Mouse (Mus musculus) midbrain, embryonic 14.5 days (tissue): ENCODE results near the gene Aqp3. TPM values are rescaled to one million over a fixed set of nuclear protein-coding genes. Genes with fewer than 3 reads are reported as not detected.
A peak's percentile ranks its signal among the peaks of the same experiment; 100 is the strongest.

Experiments used
- ATAC-seq: fragments of 200-750 bp; cut with Nextera tagmentation; 2 replicates; pipeline ENCODE4 v1.8.0; 2017; ENCODE audit warnings: moderate number of reproducible peaks, moderate library complexity; ENCODE audit not compliant: low FRiP score, low TSS enrichment
- DNase-seq: peaks from one replicate; pipeline ENCODE4 v3.0.0-alpha.2; 2015
- H3K27ac ChIP-seq: fragments of 300-500 bp; sonication (generic); replicated peaks from 2 replicates; pipeline ENCODE4 v1.5.1; 2014; ENCODE audit warnings: mild to moderate bottlenecking, low read depth, low read length, moderate library complexity
- H3K27me3 ChIP-seq: fragments of 300-500 bp; sonication (generic); 2 replicates; pipeline ENCODE4 v1.6.1; 2014; ENCODE audit warnings: low read length, control low read depth, mixed read lengths; ENCODE audit not compliant: control insufficient read depth, insufficient read depth
- H3K36me3 ChIP-seq: fragments of 300-500 bp; sonication (generic); 2 replicates; pipeline ENCODE4 v1.6.1; 2014; ENCODE audit warnings: low read length, control low read depth; ENCODE audit not compliant: control insufficient read depth, insufficient read depth
- H3K4me1 ChIP-seq: fragments of 300-500 bp; sonication (generic); 2 replicates; pipeline ENCODE4 v1.6.1; 2014; ENCODE audit warnings: mild to moderate bottlenecking, antibody characterized with exemption, low read length, control low read depth; ENCODE audit not compliant: control insufficient read depth, insufficient read depth
- H3K4me2 ChIP-seq: fragments of 300-500 bp; sonication (generic); 2 replicates; pipeline ENCODE4 v1.6.1; 2014; ENCODE audit warnings: mild to moderate bottlenecking, low read length, moderate library complexity
- H3K4me3 ChIP-seq: fragments of 300-500 bp; sonication (generic); replicated peaks from 2 replicates; pipeline ENCODE4 v1.5.1; 2014; ENCODE audit warnings: low read depth, low read length
- H3K9ac ChIP-seq: fragments of 300-500 bp; sonication (generic); replicated peaks from 2 replicates; pipeline ENCODE4 v1.6.1; 2014; ENCODE audit warnings: mild to moderate bottlenecking, low read length, moderate library complexity
- H3K9me3 ChIP-seq: fragments of 300-500 bp; sonication (generic); 2 replicates; pipeline ENCODE4 v1.6.1; 2016; ENCODE audit warnings: low read length, control low read depth, mixed read lengths; ENCODE audit not compliant: control insufficient read depth
- WGBS: fragments of 180-500 bp; shearing (Covaris S2); extraction: QIAGEN DNeasy Blood & Tissue Kit; methylation state at CpG from one replicate; pipeline ENCODE4 v1.1.7; 2014; 5-methylcytosine and 5-hydroxymethylcytosine counted together
- polyA plus RNA-seq: library from polyadenylated mRNA; unstranded; fragments of >200 nt; fragmentation: Nextera tagmentation; extraction: Ambion mirVana; gene quantifications from 2 replicates; pipeline ENCODE4 v1.2.1, GENCODE M21; 2014

The Aqp3 gene
- 0.22 TPM in 1 of 2 replicates, not detected in the other for polyA plus RNA-seq

DNA sequence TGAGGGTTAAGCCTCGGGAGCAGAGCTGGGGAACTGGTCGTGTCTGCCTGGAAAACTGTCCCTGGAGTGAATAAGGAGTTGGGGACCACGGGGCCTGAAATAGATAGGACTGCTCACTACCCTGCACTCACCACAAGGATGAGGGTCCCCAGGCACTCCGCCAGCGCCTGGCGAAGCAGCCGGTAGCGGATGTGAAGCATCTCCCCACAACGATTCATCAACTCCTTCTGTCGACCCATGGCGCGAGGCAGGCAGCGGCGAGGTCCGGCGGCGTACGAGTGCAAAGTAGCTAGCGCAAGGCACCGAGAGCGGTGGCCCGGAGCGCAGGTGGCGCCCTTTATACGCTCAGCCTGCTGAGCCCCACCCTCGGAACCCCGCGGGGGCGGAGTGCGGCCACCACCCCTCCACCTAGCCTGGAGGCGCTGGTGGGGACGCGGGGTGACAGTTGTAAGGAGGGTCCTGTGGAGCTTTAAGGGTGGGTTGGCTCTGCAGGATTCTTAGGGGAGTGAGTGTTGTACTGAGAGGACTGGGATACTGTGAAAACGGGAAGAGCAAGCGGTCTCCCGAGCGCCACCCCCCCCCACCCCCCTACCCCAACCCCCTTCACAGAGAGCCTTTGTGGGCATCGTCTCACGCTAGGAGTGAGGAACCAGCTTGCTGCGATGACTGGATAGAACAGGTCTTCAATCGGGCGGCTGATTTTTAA lies at the start of gene Aqp3:
Gene Aqp3, minus strand, starts transcription at position 313 of the 706 bp plus-strand sequence.
- no peaks in the 10 kb centered on the region for H3K36me3 ChIP-seq
- peak within 1 kb of the TSS; percentile 60 for H3K9ac ChIP-seq
- no peaks in the 10 kb centered on the region for H3K9me3 ChIP-seq
- ATAC-seq: peak; percentile 22; the same call in 1 of the 2 replicates
- H3K27ac ChIP-seq: no peak within 1 kb of the TSS
- DNase-seq: peak; percentile 65
- H3K4me2 ChIP-seq: peak within 1 kb of the TSS; percentile 91
- peaks cover 20% of the 10 kb centered on the region for H3K27me3 ChIP-seq
- WGBS: 1% methylated on average over 42 of the region's 42 CpGs
- peak within 1 kb of the TSS; percentile 41 for H3K4me3 ChIP-seq
- H3K4me1 ChIP-seq: peaks cover 8% of the 10 kb centered on the region; the same call in 1 of the 2 replicates

DNA sequence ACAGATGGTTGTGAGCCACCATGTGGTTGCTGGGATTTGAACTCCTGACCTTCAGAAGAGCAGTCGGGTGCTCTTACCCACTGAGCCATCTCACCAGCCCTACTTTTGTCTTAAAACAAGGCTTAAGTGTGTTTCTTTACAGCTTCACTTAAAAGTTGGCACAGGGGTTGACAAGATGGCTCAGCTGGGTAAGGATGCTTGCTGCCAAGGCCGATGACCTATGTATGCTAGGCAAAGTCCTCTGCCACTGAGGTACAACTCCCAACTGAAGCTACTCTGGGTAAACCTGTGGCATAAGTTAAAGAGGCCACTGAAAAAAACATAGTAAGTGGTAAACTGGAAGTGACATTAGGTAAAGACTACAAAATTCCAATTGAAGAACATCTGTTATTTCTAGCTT lies 44.6 kb upstream of the Aqp3 start:
- H3K4me3 ChIP-seq: no peak overlapping the region
- H3K9ac ChIP-seq: no peak overlapping the region
- no peaks in the 10 kb centered on the region for H3K27me3 ChIP-seq
- ATAC-seq (no peak), DNase-seq (no peak)
- no peak overlapping the region for H3K27ac ChIP-seq
- peaks cover 14% of the 10 kb centered on the region for H3K36me3 ChIP-seq
- no peaks in the 10 kb centered on the region; the same call in 1 of the 2 replicates for H3K4me1 ChIP-seq
- WGBS: 82% methylated on average over 2 of the region's 2 CpGs
- no peaks in the 10 kb centered on the region for H3K9me3 ChIP-seq
- H3K4me2 ChIP-seq: no peak overlapping the region

DNA sequence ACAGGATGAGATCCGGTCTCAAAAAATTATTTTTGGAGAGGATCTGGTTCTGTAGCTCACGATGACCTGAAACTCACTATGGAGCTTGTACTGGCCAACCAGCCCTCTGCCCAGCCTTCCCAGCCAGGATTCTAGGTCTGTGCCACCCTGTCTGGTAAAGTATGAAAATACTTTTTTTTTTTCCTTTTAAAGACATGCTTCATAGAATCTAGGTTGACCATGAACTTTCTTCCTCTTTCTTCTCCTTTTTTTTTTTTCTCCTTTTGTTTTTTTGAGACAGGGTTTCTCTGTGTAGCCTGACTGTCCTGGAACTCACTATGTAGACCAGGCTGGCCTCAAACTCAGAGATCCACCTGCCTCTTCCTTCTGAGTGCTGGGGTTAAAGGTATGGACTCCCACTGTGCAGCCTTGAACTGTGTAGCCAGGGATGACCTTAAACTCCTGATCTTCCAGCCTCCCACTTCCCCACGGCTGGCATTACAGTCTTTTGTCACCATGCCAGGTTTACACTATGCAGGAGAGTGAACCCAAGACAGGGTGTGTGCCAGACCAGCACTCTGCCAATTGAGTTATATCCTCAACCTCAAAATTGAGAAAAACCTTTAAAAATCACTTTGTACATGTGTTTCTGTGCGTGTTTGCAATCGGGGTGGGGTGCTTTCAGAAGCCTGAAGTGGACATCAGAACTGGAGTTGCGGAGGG lies 42.3 kb upstream of the Aqp3 start:
- no peaks in the 10 kb centered on the region for H3K27me3 ChIP-seq
- DNase-seq: no peak
- no peaks in the 10 kb centered on the region for H3K9me3 ChIP-seq
- no peak overlapping the region for H3K27ac ChIP-seq
- no peak overlapping the region for H3K4me3 ChIP-seq
- WGBS: 92% methylated on average over 6 of the region's 6 CpGs
- ATAC-seq: no peak
- H3K4me1 ChIP-seq: no peaks in the 10 kb centered on the region; the same call in none of the 2 replicates
- no peak overlapping the region for H3K9ac ChIP-seq
- no peak overlapping the region for H3K4me2 ChIP-seq
- H3K36me3 ChIP-seq: peaks cover 14% of the 10 kb centered on the region

DNA sequence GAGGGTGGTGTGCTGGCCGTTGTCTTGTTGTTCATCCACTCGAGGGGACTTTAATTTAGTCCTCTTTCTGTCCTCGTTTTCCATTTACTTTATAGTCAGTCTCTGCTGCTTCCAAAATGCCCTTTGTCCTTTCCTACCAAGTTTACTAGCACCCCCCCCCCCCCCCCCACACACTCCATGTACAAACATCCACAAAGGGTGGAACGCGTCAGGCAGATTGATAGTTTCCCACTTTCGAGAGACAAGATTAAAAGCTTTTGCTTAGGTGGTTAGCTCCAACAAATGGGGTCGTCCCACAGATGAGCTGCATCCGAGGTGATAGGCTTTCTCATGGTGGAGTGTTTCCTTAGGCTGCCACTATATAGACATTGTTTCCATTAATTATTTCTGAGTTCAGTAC lies 38.8 kb upstream of the Aqp3 start:
- WGBS: 0% methylated on average over 8 of the region's 8 CpGs
- peaks cover 6% of the 10 kb centered on the region for H3K4me1 ChIP-seq
- H3K4me3 ChIP-seq: peak overlapping the region; percentile 93
- peak overlapping the region; percentile 70 for H3K4me2 ChIP-seq
- peak overlapping the region; percentile 99 for H3K27ac ChIP-seq
- peaks cover 11% of the 10 kb centered on the region for H3K36me3 ChIP-seq
- H3K9ac ChIP-seq: peak overlapping the region; percentile 100
- H3K27me3 ChIP-seq: no peaks in the 10 kb centered on the region
- DNase-seq: peak; percentile 40
- no peaks in the 10 kb centered on the region for H3K9me3 ChIP-seq
- no peak for ATAC-seq

DNA sequence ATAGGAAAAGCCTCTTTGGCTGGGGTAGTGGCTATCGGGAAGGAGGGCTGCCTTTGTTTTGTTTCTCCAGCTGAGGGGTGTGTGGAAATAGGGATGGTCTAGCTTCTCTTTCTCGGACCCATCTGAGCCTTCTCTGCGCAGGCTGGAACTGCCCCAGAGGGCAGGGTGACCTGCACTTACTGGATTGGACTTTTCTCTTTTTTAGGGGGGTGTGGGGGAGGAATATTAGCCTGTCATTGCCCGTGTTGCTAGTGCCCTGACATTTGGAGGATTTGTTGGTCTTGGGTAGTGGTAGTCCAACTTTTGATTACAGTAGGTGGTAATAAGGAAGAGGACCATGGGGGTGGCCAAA lies 38.4 kb upstream of the Aqp3 start:
- ATAC-seq (peak; percentile 3; the same call in 1 of the 2 replicates), DNase-seq (no peak)
- 0% methylated on average over 4 of the region's 4 CpGs for WGBS

DNA sequence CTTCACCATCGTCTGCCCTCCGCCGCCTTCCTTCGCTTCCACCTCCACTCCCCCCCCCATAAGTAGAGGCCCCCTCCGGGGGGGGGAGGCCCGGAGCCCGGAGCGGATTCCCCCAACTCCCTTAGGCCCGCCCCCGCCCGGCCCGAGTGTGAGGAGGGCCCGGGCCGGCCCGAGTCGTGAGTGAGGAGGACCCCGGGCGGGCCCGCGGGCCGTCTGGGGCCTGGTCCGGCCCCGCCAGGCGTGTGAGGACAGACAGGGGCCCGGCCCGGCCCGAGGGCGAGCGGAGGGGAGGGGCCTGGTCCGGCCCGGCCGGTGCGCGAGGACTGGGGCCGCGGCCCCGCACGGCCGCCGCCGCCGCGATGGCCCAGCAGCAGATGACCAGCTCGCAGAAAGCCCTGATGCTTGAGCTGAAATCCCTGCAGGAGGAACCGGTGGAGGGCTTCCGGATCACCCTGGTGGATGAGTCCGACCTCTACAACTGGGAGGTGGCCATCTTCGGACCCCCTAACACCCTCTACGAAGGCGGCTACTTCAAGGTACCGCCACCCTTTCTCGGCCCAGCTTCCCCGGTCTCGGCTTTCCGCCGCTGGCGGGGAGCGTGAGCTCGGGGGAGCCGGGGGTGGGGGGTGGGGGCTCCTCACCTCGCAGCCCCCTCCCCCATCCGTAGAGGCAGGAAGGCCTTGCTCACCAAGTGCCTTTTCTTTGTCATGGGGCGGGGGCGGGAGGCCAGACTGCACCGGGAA lies 37.9 kb upstream of the Aqp3 start, which contains the start of gene Ube2r2:
Gene Ube2r2, plus strand, starts transcription at position 33 of the 743 bp plus-strand sequence.
- peaks cover 6% of the 10 kb centered on the region for H3K4me1 ChIP-seq
- no peaks in the 10 kb centered on the region for H3K9me3 ChIP-seq
- no peaks in the 10 kb centered on the region for H3K27me3 ChIP-seq
- peaks cover 6% of the 10 kb centered on the region for H3K36me3 ChIP-seq
- peak; percentile 77 for DNase-seq
- peak within 1 kb of the TSS; percentile 93 for H3K4me3 ChIP-seq
- ATAC-seq: peak; percentile 81
- peak within 1 kb of the TSS; percentile 100 for H3K9ac ChIP-seq
- under 1% methylated on average over 60 of the region's 65 CpGs for WGBS
- peak within 1 kb of the TSS; percentile 70 for H3K4me2 ChIP-seq
- H3K27ac ChIP-seq: peak within 1 kb of the TSS; percentile 99

More for the DNA sequence above, 38.4 kb upstream of the Aqp3 start:
- Histone ChIP-seq H3K9me3 (no peaks in the 10 kb centered on the region), H3K27ac (peak overlapping the region; percentile 99), H3K36me3 (peaks cover 11% of the 10 kb centered on the region), H3K4me1 (peaks cover 6% of the 10 kb centered on the region), H3K27me3 (no peaks in the 10 kb centered on the region), H3K4me2 (peak overlapping the region; percentile 70), H3K4me3 (peak overlapping the region; percentile 93), H3K9ac (peak overlapping the region; percentile 100)

DNA sequence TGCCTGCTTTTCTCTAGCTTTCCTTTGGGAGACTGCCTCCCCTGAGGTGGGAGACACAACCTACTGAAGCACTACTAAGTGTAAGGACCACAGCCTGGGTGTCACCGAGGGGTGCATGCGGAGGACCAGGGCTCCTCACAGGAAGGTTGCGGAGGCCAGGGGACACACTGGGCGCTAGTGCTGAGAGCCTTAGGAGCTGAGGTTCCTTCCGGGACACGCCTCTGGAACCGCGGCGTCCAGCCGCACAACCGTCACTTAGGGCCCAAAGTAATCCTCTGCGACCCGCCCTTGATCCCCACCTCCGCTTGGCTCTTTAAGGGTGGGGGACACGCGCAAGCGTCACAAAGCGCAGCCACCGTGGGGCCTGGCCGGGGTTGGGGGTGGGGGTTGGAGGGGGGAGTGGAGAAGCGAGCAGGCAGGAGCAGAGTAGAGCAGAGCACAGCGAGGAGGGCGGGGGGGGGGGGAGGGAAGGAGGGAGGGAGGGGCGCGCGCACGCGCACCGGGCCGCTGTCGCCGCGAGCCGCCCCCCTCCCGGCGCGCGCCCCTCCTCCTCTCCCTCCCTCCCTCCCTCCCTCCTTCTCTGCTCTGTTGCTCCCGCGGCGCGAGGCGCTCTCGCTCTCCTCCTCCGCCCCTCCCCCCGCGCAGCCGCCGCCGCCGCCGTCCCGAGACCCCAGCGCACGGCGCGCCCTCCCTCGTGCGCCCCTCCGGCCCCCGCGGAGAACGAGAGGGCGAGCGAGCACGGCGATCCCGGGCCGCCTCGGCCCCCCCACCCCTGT lies 37.1 kb upstream of the Aqp3 start:
- peaks cover 6% of the 10 kb centered on the region for H3K4me1 ChIP-seq
- peak overlapping the region; percentile 100 for H3K9ac ChIP-seq
- no peaks in the 10 kb centered on the region for H3K9me3 ChIP-seq
- ATAC-seq (peak; percentile 93), DNase-seq (peak; percentile 95)
- peak overlapping the region; percentile 93 for H3K4me3 ChIP-seq
- no peaks in the 10 kb centered on the region for H3K27me3 ChIP-seq
- H3K4me2 ChIP-seq: peak overlapping the region; percentile 70
- 1% methylated on average over 25 of the region's 70 CpGs for WGBS
- H3K27ac ChIP-seq: peak overlapping the region; percentile 99
- no peaks in the 10 kb centered on the region for H3K36me3 ChIP-seq
